Mouse (Mus musculus) heart, embryonic 13.5 days (tissue): ENCODE results near the gene Fank1. TPM values are rescaled to one million over a fixed set of nuclear protein-coding genes. Genes with fewer than 3 reads are reported as not detected.
"Not testable (repeated sequence)": the region's sequence is repeated elsewhere in the genome, so short reads cannot be mapped to it uniquely, and the experiment has no call there.

ENCODE experiments used
- ATAC-seq: fragments of 200-750 bp; cut with Nextera tagmentation; 2 replicates; pipeline ENCODE4 v1.8.0; 2017; ENCODE audit warnings: moderate TSS enrichment; ENCODE audit not compliant: insufficient number of reproducible peaks, low FRiP score, low TSS enrichment; ENCODE audit errors: extremely low read depth
- H3K27ac ChIP-seq: fragments of 300-500 bp; sonication (generic); replicated peaks from 2 replicates; pipeline ENCODE4 v1.5.1; 2015; ENCODE audit warnings: moderate library complexity, mild to moderate bottlenecking, inconsistent platforms
- H3K27me3 ChIP-seq: fragments of 300-500 bp; sonication (generic); replicated peaks from 2 replicates; pipeline ENCODE4 v1.6.1; 2015; ENCODE audit warnings: mild to moderate bottlenecking, inconsistent platforms
- H3K36me3 ChIP-seq: fragments of 300-500 bp; sonication (generic); 2 replicates; pipeline ENCODE4 v1.6.1; 2015; ENCODE audit warnings: mild to moderate bottlenecking, inconsistent platforms
- H3K4me1 ChIP-seq: fragments of 300-500 bp; sonication (generic); 2 replicates; pipeline ENCODE4 v1.6.1; 2015; ENCODE audit warnings: inconsistent platforms
- H3K4me2 ChIP-seq: fragments of 300-500 bp; sonication (generic); 2 replicates; pipeline ENCODE4 v1.6.1; 2015; ENCODE audit warnings: inconsistent platforms, mild to moderate bottlenecking, moderate library complexity
- H3K4me3 ChIP-seq: fragments of 300-500 bp; sonication (generic); 2 replicates; pipeline ENCODE4 v1.5.1; 2015; ENCODE audit warnings: moderate library complexity, mild to moderate bottlenecking, inconsistent platforms
- H3K9ac ChIP-seq: fragments of 300-500 bp; sonication (generic); 2 replicates; pipeline ENCODE4 v1.6.1; 2015; ENCODE audit warnings: inconsistent platforms, mild to moderate bottlenecking, moderate library complexity
- H3K9me3 ChIP-seq: fragments of 300-500 bp; sonication (generic); 2 replicates; pipeline ENCODE4 v1.6.1; 2016; ENCODE audit warnings: inconsistent platforms
- WGBS: fragments of 180-500 bp; shearing (Covaris S2); methylation state at CpG from one replicate; pipeline ENCODE4 v1.1.7; 2015; ENCODE audit warnings: mixed read lengths; 5-methylcytosine and 5-hydroxymethylcytosine counted together
- polyA plus RNA-seq: library from polyadenylated mRNA; unstranded; fragments of >200 nt; fragmentation: Nextera tagmentation; extraction: Ambion mirVana; gene quantifications from 2 replicates; pipeline ENCODE4 v1.2.1, GENCODE M21; 2015

Gene Fank1
- polyA plus RNA-seq, 1 experiment from 2014 or later = not detected

- Histone ChIP-seq H3K9ac (no peak overlapping the region), H3K9me3 (no peaks in the 10 kb centered on the region), H3K36me3 (no peaks in the 10 kb centered on the region), H3K27ac (no peak overlapping the region), H3K4me3 (no peak overlapping the region), H3K4me1 (no peaks in the 10 kb centered on the region), H3K4me2 (no peak overlapping the region), H3K27me3 (no peaks in the 10 kb centered on the region)
- 85% methylated on average over 4 of the region's 4 CpGs for WGBS
- ATAC-seq = no peak
Observed at GRCm38 (mm10) chr7:133863684-133864083, 87.0 kb downstream of the Fank1 start.

DNA sequence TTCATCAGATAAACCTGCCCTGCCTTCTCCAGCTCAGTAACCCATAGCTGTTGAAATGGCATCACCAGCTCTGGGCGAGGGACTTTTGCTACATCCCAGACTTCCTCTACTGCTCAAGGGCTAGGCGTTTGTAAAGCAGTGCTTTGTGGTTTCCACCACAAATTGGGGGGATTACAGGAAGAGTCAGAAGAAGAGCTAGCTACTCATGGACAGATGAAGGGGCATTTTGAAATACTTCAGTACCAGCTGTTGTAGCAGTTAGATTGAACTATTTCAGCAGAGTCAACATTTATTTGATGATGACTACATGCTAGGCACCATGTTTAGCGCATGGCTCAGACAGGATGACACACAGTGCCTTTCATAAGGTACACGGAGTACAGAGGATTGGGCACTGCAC lies 93.6 kb downstream of the Fank1 start:
- H3K27ac ChIP-seq = no peak overlapping the region
- H3K4me2 ChIP-seq = no peak overlapping the region
- H3K36me3 ChIP-seq = no peaks in the 10 kb centered on the region
- H3K9me3 ChIP-seq = no peaks in the 10 kb centered on the region
- H3K27me3 ChIP-seq = peaks cover 3% of the 10 kb centered on the region; the same call in 1 of the 2 replicates
- no peak overlapping the region for H3K4me3 ChIP-seq
- no peak for ATAC-seq
- no peak overlapping the region for H3K9ac ChIP-seq
- H3K4me1 ChIP-seq = no peaks in the 10 kb centered on the region
- WGBS = 75% methylated on average over 4 of the region's 4 CpGs

DNA sequence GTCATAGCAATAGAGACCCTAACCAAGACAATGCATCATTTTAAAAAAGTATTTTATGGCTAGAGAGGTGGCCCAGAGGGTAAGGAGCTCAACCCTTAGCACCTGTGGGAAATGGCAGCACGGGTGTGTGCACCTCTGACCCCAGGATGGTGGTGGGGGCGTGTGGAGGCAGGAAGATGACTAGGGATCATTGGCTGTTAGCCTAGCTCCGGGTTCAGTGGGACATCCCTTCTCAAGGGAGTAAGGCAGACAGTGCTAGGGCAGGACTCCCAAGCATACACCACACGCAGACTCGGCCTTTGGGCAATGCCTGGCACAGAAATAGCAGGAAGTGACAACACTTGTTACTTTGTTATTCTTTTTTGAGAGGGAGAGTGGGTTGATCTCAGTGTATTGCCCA lies 96.0 kb downstream of the Fank1 start:
- Histone ChIP-seq H3K27ac (no peak overlapping the region), H3K9ac (no peak overlapping the region), H3K27me3 (peaks cover 3% of the 10 kb centered on the region; the same call in 1 of the 2 replicates), H3K9me3 (no peaks in the 10 kb centered on the region), H3K4me2 (no peak overlapping the region), H3K36me3 (no peaks in the 10 kb centered on the region), H3K4me1 (no peaks in the 10 kb centered on the region), H3K4me3 (no peak overlapping the region)
- no peak for ATAC-seq
- 70% methylated on average over 5 of the region's 5 CpGs for WGBS

DNA sequence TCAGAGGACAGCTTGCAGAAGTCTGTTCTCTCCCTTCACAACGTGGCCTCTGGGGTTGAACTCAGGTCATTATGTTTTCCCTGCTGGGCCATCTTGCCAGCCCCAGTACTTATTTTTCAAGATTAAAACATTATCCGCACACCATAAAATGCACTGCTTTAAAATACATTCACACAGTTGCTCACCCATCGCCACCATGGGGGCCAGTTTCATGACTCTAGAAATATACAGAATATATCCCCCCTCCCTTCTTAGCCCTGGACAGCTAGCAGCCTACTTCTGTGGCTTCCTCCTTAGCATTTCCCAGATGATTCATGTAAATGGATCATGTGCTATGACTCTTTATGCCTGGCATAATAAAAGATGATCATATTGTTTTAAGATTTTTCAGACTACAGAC lies 99.5 kb downstream of the Fank1 start:
- H3K4me1 ChIP-seq = no peaks in the 10 kb centered on the region
- 79% methylated on average over 3 of the region's 3 CpGs for WGBS
- H3K36me3 ChIP-seq = no peaks in the 10 kb centered on the region
- H3K4me2 ChIP-seq = no peak overlapping the region
- H3K4me3 ChIP-seq = no peak overlapping the region
- no peak overlapping the region for H3K27ac ChIP-seq
- H3K9me3 ChIP-seq = no peaks in the 10 kb centered on the region
- H3K9ac ChIP-seq = no peak overlapping the region
- no peak for ATAC-seq
- H3K27me3 ChIP-seq = no peaks in the 10 kb centered on the region

DNA sequence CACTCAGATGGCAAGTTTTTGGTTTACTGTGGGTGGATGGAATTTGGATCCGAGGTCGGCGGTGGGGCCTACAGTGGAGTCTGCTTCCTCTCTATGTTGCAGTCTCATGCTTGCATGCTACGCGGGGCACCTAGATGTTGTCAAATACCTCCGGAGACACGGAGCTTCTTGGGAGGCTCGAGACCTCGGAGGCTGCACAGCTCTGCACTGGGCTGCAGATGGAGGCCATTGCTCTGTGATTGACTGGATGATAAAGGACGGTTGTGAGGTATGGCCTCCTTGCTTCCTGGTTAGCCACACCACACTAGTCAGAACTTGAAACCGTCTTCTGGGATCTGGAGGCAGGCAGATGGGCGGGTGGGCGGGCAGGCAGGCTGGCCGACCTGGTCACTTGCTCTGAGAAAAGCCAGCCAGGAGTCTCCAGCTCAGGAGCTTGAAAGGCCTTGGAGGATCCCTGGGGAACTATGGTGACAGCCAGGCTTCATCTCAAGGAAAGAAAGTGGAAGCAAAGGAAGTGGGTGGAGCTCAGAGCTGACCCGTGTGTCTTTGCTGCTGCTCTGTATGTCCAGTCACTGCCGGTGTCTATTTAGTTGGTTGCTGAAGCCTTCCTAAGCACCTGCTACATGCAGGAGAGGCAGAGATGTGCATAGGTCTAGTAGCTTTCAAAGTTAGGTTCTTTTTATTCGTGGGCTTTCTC lies 100.1 kb downstream of the Fank1 start:
- no peaks in the 10 kb centered on the region for H3K36me3 ChIP-seq
- no peaks in the 10 kb centered on the region for H3K27me3 ChIP-seq
- H3K4me1 ChIP-seq = no peaks in the 10 kb centered on the region
- ATAC-seq = no peak
- no peak overlapping the region for H3K27ac ChIP-seq
- no peak overlapping the region for H3K4me2 ChIP-seq
- H3K9me3 ChIP-seq = no peaks in the 10 kb centered on the region
- H3K4me3 ChIP-seq = no peak overlapping the region
- 66% methylated on average over 17 of the region's 17 CpGs for WGBS
- H3K9ac ChIP-seq = no peak overlapping the region

GRCm38 (mm10) chr7:133879761-133880160 lies 103.1 kb downstream of the Fank1 start:
- ATAC-seq = no peak
- no peaks in the 10 kb centered on the region for H3K27me3 ChIP-seq
- no peak overlapping the region for H3K9ac ChIP-seq
- H3K4me2 ChIP-seq = no peak overlapping the region
- 94% methylated on average over 8 of the region's 8 CpGs for WGBS
- no peaks in the 10 kb centered on the region for H3K4me1 ChIP-seq
- no peaks in the 10 kb centered on the region for H3K9me3 ChIP-seq
- no peak overlapping the region for H3K4me3 ChIP-seq
- no peaks in the 10 kb centered on the region for H3K36me3 ChIP-seq
- H3K27ac ChIP-seq = no peak overlapping the region

- H3K36me3 ChIP-seq, H3K9ac ChIP-seq, H3K27me3 ChIP-seq, H3K27ac ChIP-seq, ATAC-seq, H3K4me3 ChIP-seq, H3K4me1 ChIP-seq, H3K9me3 ChIP-seq, H3K4me2 ChIP-seq: not testable (repeated sequence)
- 77% methylated on average over 5 of the region's 9 CpGs for WGBS
Observed at GRCm38 (mm10) chr7:133884759-133885431, 108.2 kb downstream of the Fank1 start.

GRCm38 (mm10) chr7:133888926-133889920 lies 112.6 kb downstream of the Fank1 start:
- Histone ChIP-seq H3K4me3 (no peak overlapping the region), H3K4me1 (peaks cover 14% of the 10 kb centered on the region), H3K9ac (no peak overlapping the region), H3K4me2 (no peak overlapping the region), H3K27ac (no peak overlapping the region), H3K36me3 (no peaks in the 10 kb centered on the region), H3K9me3 (no peaks in the 10 kb centered on the region), H3K27me3 (no peaks in the 10 kb centered on the region)
- ATAC-seq = no peak
- WGBS = 68% methylated on average over 19 of the region's 19 CpGs

GRCm38 (mm10) chr7:133889986-133890385 lies 113.3 kb downstream of the Fank1 start:
- no peak overlapping the region for H3K4me2 ChIP-seq
- H3K27me3 ChIP-seq = no peaks in the 10 kb centered on the region
- H3K4me3 ChIP-seq = no peak overlapping the region
- H3K9me3 ChIP-seq = no peaks in the 10 kb centered on the region
- H3K9ac ChIP-seq = no peak overlapping the region
- whole genome bisulfite sequencing = 85% methylated on average over 4 of the region's 4 CpGs
- ATAC-seq = no peak
- H3K36me3 ChIP-seq = no peaks in the 10 kb centered on the region
- peaks cover 14% of the 10 kb centered on the region for H3K4me1 ChIP-seq
- no peak overlapping the region for H3K27ac ChIP-seq

DNA sequence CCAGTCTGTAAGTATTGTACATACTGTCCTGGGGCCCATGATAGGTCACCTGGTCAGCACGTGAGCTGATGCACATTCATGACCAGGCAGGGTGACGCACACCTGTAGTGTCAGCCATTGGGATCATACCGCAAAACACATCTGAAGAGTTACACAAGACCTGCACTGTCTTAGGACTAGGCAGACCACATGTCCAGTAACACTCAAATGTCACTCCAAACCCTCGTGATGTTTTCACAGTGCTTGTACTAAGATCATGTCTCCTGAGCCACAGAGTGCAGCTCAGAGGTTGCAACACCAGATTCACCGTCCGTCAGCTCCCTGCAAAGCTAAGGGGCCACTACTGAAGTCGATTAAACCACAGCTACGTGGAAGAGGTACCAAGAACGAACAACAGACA lies 114.6 kb downstream of the Fank1 start:
- ATAC-seq = no peak
- Histone ChIP-seq H3K9ac (no peak overlapping the region), H3K9me3 (no peaks in the 10 kb centered on the region), H3K4me3 (no peak overlapping the region), H3K4me1 (peaks cover 14% of the 10 kb centered on the region), H3K27me3 (no peaks in the 10 kb centered on the region), H3K27ac (no peak overlapping the region), H3K36me3 (no peaks in the 10 kb centered on the region), H3K4me2 (no peak overlapping the region)
- WGBS = 81% methylated on average over 9 of the region's 9 CpGs

GRCm38 (mm10) chr7:133891796-133892195 lies 115.1 kb downstream of the Fank1 start:
- Histone ChIP-seq H3K9ac (no peak overlapping the region), H3K27ac (no peak overlapping the region), H3K4me2 (no peak overlapping the region), H3K4me3 (no peak overlapping the region), H3K9me3 (no peaks in the 10 kb centered on the region), H3K4me1 (peaks cover 14% of the 10 kb centered on the region), H3K36me3 (no peaks in the 10 kb centered on the region), H3K27me3 (no peaks in the 10 kb centered on the region)
- 43% methylated on average over 4 of the region's 4 CpGs for WGBS
- no peak for ATAC-seq
